14 mouse cellular contexts compared by ENCODE assay signal in the genomic region with DNA sequence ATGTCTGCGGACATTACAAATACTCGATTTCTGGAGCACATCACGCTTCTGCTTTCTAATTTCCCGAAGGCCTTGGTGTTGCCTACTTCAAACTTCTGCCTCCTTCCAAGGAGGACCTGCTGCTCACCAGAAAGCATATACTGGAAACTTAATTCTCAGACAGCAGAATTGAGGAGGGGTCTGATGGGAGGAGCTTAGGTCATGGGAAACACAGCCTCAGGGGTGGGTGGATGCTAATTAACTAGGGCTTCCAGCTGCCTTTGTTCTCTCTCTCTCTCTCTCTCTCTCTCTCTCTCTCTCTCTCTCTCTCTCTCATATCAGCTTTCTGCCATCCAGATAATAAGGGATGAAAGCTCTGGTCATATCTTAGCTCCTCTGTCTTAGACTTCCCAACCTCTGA. TPM values are rescaled to one million over a fixed set of nuclear protein-coding genes. Genes with fewer than 3 reads are reported as not detected.
"Had no signal": no experiment of that assay in that cellular context is flagged by ENCODE, and none has a peak within 500 bp of the region (broad histone marks: within the 10 kb centered on the region; RNA-seq: fewer than 3 reads in every experiment).

No protein-coding gene starts in this region.

- H3K4me1 ChIP-seq: liver, embryonic 12.5 days had no signal

- H3K4me3 ChIP-seq: left cerebral cortex, adult 2 months; limb, embryonic 10.5 days; liver, embryonic 12.5 days; myocyte; neural tube, embryonic 15.5 days had no signal

- ATAC-seq: intestine, postnatal 0 days; liver, embryonic 12.5 days had no signal

- H3K36me3 ChIP-seq: limb, embryonic 10.5 days; liver, embryonic 12.5 days; neural tube, embryonic 15.5 days had no signal

- H3K9ac ChIP-seq: liver, embryonic 12.5 days; lung, embryonic 14.5 days; neural tube, embryonic 15.5 days had no signal

- H3K4me2 ChIP-seq: liver, embryonic 12.5 days; lung, embryonic 14.5 days; neural tube, embryonic 15.5 days had no signal

- DNase-seq: kidney, adult 8-10 months; kidney, postnatal 25 days; lung, embryonic 14.5 days; lung, postnatal 10 days; right cerebral cortex, postnatal 4 days; spleen, adult 18-20 months; thymus, adult 18-20 months; thymus, postnatal 25 days had no signal

- H3K9me3 ChIP-seq: limb, embryonic 10.5 days; liver, embryonic 12.5 days; neural tube, embryonic 15.5 days had no signal

- H3K27me3 ChIP-seq: neural tube, embryonic 15.5 days had no signal

- H3K27ac ChIP-seq: left cerebral cortex, adult 2 months; limb, embryonic 10.5 days; liver, embryonic 12.5 days; neural tube, embryonic 15.5 days had no signal

RNA-seq across cellular contexts. Expression of a gene that starts 5.6 kb away (rescaled TPM):
- polyA plus RNA-seq: myocyte had no signal
